Comparison of ENCODE assay signal across 12 mouse cellular contexts in genomic region chr12:48221976-48222800, GRCm38 (mm10).
A peak's percentile ranks its signal among the peaks of the same experiment; 100 is the strongest.
DNase-seq lines count a peak whose midpoint lies in the region; ATAC-seq and TF ChIP-seq lines count a peak whose summit lies in the region.
"Had no signal": no experiment of that assay in that cellular context is flagged by ENCODE, and none has a peak within 500 bp of the region (broad histone marks: within the 10 kb centered on the region; RNA-seq: fewer than 3 reads in every experiment).

No protein-coding gene starts in this region.

- no peak for TF ChIP-seq POLR2A in kidney, adult 2 months (IDR thresholded peaks at IDR 0.05; ENCODE audit: low read depth, low read length)

- ATAC-seq in hindbrain, embryonic 13.5 days (ENCODE audit: low FRiP score) = peak; percentile 94
- ATAC-seq in neural tube, embryonic 12.5 days (ENCODE audit: low FRiP score, low read depth) = peak; percentile 96
- ATAC-seq in erythroid progenitor cell, adult 5-6 weeks (replicated peaks; ENCODE audit: low FRiP score, poor library complexity, severe bottlenecking) = no peak
- ATAC-seq: Patski had no signal

- H3K9ac ChIP-seq in hindbrain, embryonic 13.5 days = no peak overlapping the region
- no peak overlapping the region for H3K9ac ChIP-seq in neural tube, embryonic 12.5 days

- no peaks in the 10 kb centered on the region for H3K9me3 ChIP-seq in hindbrain, embryonic 13.5 days
- no peaks in the 10 kb centered on the region for H3K9me3 ChIP-seq in neural tube, embryonic 12.5 days
- H3K9me3 ChIP-seq in limb, embryonic 10.5 days (replicated peaks) = no peaks in the 10 kb centered on the region

- H3K27me3 ChIP-seq in hindbrain, embryonic 13.5 days = no peaks in the 10 kb centered on the region
- H3K27me3 ChIP-seq in neural tube, embryonic 12.5 days (replicated peaks) = no peaks in the 10 kb centered on the region
- H3K27me3 ChIP-seq in limb, embryonic 10.5 days (ENCODE audit: low read depth, poor library complexity, severe bottlenecking) = no peaks in the 10 kb centered on the region
- H3K27me3 ChIP-seq in kidney, adult 2 months (replicated peaks; ENCODE audit: control insufficient read depth, insufficient read depth, low read length) = no peaks in the 10 kb centered on the region

- H3K27ac ChIP-seq in hindbrain, embryonic 13.5 days = peak overlapping the region; percentile 69
- H3K27ac ChIP-seq in neural tube, embryonic 12.5 days = no peak overlapping the region
- H3K27ac ChIP-seq in limb, embryonic 10.5 days = no peak overlapping the region
- H3K27ac ChIP-seq in kidney, adult 2 months (ENCODE audit: insufficient read depth, low read depth, low read length) = no peak overlapping the region
- H3K27ac ChIP-seq: kidney, postnatal 0 days had no signal

- peaks cover 6% of the 10 kb centered on the region; the same call in 1 of the 2 replicates for H3K4me1 ChIP-seq in hindbrain, embryonic 13.5 days (replicated peaks)
- no peaks in the 10 kb centered on the region for H3K4me1 ChIP-seq in neural tube, embryonic 12.5 days
- no peaks in the 10 kb centered on the region for H3K4me1 ChIP-seq in limb, embryonic 10.5 days
- H3K4me1 ChIP-seq in kidney, adult 2 months (ENCODE audit: control insufficient read depth, insufficient read depth, low read length) = no peaks in the 10 kb centered on the region

- 31% methylated on average over 3 of the region's 3 CpGs for WGBS in hindbrain, embryonic 13.5 days
- 32% methylated on average over 3 of the region's 3 CpGs for WGBS in neural tube, embryonic 12.5 days
- 68% methylated on average over 3 of the region's 3 CpGs for WGBS in limb, embryonic 10.5 days
- 55% methylated on average over 3 of the region's 3 CpGs for WGBS in kidney, adult 2 months

- H3K4me2 ChIP-seq in hindbrain, embryonic 13.5 days = no peak overlapping the region
- no peak overlapping the region for H3K4me2 ChIP-seq in neural tube, embryonic 12.5 days (replicated peaks)

- H3K36me3 ChIP-seq in hindbrain, embryonic 13.5 days = no peaks in the 10 kb centered on the region
- H3K36me3 ChIP-seq in neural tube, embryonic 12.5 days = no peaks in the 10 kb centered on the region
- H3K36me3 ChIP-seq in limb, embryonic 10.5 days = no peaks in the 10 kb centered on the region
- H3K36me3 ChIP-seq in kidney, adult 2 months (ENCODE audit: control insufficient read depth, insufficient read depth, low read length) = no peaks in the 10 kb centered on the region

- no peak overlapping the region for H3K4me3 ChIP-seq in hindbrain, embryonic 13.5 days
- H3K4me3 ChIP-seq in neural tube, embryonic 12.5 days = no peak overlapping the region
- H3K4me3 ChIP-seq in limb, embryonic 10.5 days = no peak overlapping the region
- no peak overlapping the region for H3K4me3 ChIP-seq in kidney, adult 2 months (ENCODE audit: insufficient read depth, low read depth, low read length)

- no peak for TF ChIP-seq CTCF in kidney, adult 2 months (conservative IDR thresholded peaks at IDR 0.05; ENCODE audit: insufficient read depth, insufficient read length, low read depth, low read length)

- DNase-seq in layer of hippocampus, adult 11-12 months (ENCODE audit: low spot score) = peak; percentile 4
- no peak for DNase-seq in layer of hippocampus, postnatal 25 days (ENCODE audit: extremely low spot score in 1 of 2, low spot score in 1 of 2)
- peak; percentile 32 for DNase-seq in embryo, embryonic 9.5 days (ENCODE audit: extremely low spot score)
- DNase-seq in limb, embryonic 10.5 days (ENCODE audit: low spot score) = no peak
- DNase-seq in kidney, adult 2 months = no peak
- DNase-seq: B cell, adult 2 months; spleen, adult 18-20 months had no signal

Comparison
In these comparisons a context has a peak if more than half of its experiments do, and no peak if none do; other contexts are left out.
1. DNase-seq: peak in layer of hippocampus, adult 11-12 months (single experiment) and embryo, embryonic 9.5 days (single experiment); none in layer of hippocampus, postnatal 25 days (0 of 2), limb, embryonic 10.5 days (single experiment) and kidney, adult 2 months (single experiment).